Mouse (Mus musculus): ENCODE measurements around the gene Gm10563. TPM values are rescaled to one million over a fixed set of nuclear protein-coding genes. Genes with fewer than 3 reads are reported as not detected.
A peak's percentile ranks its signal among the peaks of the same experiment; 100 is the strongest.

Gene Gm10563
- total RNA-seq, 2 experiments from 2014 or later = not detected

DNA sequence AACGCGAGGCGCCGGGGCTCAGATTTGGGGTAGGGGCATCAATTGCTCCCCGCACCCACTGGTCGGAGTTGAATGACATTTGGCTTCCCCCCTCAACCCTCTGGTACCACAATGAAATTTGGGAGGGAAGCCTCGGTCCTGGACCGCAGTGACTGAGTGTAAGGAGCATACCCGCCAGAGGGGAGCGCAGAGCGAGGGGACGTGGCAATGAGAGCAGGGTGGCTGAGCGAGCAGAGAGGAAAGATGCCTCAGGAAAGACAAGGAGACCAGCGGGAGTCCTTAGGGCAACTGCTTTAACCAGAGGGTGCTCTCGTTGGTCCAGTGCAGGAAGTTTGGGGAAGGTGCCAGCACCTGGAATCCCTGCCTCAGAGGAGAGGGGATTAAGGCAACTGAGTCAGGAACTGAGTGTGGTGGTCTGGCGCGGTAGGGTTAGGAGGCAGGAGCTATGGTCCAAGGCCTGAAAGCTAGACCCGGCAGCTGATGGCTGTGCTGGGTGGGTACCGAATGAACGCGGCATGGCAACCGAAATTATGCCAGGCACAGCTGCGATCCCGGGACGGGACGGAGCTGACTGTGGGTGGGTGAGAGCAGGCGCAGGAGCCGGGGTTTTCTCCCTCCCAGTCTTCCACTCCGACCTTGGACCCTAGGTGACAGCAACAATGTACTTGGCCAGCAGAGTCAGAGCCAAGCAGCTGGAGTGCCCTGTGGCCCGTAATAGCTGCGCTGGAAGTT is 8.4 kb upstream of the Gm10563 start:
- intact Hi-C loops (cut with DNase I) = no loop called here
- DNase-seq (ENCODE audit: low spot score) = no peak

DNA sequence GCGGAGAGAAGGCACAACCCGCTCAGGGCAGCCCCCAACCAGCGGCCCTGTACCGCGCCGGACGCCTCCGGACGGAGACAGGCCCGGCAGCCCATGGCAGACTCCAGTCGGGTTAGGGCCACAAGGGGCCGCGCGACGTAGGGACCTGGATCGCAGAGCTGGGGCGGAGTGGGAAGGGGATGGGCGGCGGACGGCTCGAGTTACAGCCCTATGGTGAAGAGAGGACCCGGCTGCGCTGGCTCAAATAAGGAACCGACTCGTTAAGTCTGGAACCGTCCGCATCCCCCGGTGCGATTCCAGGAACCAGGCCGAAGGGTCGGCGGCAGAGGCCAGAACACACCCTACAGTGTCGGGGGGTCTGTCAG is 7.9 kb upstream of the Gm10563 start, which contains the start of gene Mmp23:
TSS of gene Mmp23 (minus strand) at position 299 of the 365 bp plus-strand sequence.
- intact Hi-C loops (cut with DNase I) = no loop called here
- DNase-seq (ENCODE audit: low spot score) = peak; percentile 61

- intact Hi-C loops (cut with DNase I) = no loop called here
- DNase-seq (ENCODE audit: low spot score) = no peak
Observed at GRCm38 (mm10) chr4:155652283-155653085, 7.3 kb upstream of the Gm10563 start.

- peak; percentile 57 for DNase-seq (ENCODE audit: low spot score)
- intact Hi-C loops (cut with DNase I) = no loop called here
Observed at GRCm38 (mm10) chr4:155651553-155652269, 6.5 kb upstream of the Gm10563 start.

- DNase-seq (ENCODE audit: low spot score) = no peak
- intact Hi-C loops (cut with DNase I) = no loop called here
Observed at GRCm38 (mm10) chr4:155649355-155649754, 4.1 kb upstream of the Gm10563 start.

DNA sequence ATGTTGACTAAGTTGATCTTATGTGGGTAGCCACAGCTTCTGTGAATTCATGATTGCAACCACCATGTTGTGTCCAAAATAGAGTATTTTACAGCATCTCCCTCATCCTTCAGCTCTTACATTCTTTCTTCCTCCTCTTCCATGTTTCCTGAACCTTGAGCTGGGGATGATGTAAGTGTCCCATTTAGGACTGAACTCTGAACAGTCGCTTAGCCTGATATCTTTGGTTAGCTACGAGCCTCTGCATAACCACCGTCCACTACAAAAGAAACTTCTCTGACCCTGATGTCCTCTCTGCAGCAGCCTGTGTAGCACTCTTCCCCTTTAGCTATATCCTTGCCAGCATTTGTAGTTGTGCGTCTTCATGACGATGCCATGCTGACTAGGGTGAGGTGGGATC is 513 bp upstream of the Gm10563 start:
- no peak for DNase-seq (ENCODE audit: low spot score)
- intact Hi-C loops (cut with DNase I) = no loop called here

GRCm38 (mm10) chr4:155643531-155643930 is 1.7 kb downstream of the Gm10563 start:
- DNase-seq (ENCODE audit: low spot score) = no peak
- intact Hi-C loops (cut with DNase I) = no loop called here

GRCm38 (mm10) chr4:155635766-155636499 is 9.3 kb downstream of the Gm10563 start:
- intact Hi-C loops (cut with DNase I) = no loop called here
- DNase-seq (ENCODE audit: low spot score) = no peak

GRCm38 (mm10) chr4:155630267-155630666 is 14.9 kb downstream of the Gm10563 start:
- DNase-seq (ENCODE audit: low spot score) = no peak
- intact Hi-C loops (cut with DNase I) = no loop called here

DNA sequence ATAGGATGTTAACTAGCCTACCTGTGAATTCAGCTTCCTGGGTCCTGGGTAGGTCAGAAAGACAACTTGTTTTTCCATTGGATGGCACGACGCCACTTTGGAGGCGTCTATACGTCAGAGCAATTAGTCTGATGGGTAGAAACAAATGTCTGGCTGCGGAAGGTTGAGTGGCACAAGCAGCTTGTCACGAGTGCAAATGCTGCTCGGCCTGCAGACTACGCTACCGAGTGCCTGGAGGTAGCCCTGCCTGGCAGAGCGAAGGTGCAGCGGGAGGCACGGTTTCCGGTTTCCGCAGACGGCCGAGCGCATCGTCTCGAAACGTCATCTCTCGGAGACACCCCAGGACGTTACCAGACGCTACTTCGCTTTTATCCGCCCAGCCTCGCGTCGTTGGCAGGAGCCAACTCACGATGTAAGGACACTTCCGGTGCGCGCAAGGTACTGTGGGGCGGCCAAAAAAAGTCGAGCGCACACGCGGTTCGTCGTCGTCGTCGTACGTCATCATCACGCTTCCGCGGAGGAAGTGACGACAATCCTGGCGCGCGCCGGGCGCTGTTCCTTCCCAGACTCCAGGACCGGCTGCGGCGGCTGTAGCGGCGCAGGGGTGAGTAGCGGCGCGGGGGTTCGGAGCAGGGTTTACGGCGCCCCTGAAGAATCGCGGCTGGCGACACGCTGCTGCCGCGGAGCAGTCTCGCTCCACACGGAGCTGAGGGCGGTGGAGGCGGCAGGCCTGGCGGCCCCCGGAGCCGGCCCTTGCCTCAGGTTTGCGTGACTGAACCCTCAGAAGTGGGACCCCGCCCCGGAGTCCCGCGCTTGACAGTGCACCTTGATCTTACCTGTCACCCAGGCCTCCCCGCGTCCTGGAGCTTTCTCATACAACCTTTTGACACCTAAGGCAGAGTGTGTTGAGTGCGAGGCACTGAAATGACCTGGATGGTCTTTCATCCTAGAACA is 20.6 kb downstream of the Gm10563 start, which contains the start of gene Cdk11b:
TSS of gene Cdk11b (plus strand) at position 517 of the 954 bp plus-strand sequence.
- DNase-seq (ENCODE audit: low spot score) = peak; percentile 93
- intact Hi-C loops (cut with DNase I) = loop anchor here (5.0 kb wide), 2 partner anchors 43 to 537 kb away; partner anchors contain the start of genes Mib2, Morn1 and Rer1

DNA sequence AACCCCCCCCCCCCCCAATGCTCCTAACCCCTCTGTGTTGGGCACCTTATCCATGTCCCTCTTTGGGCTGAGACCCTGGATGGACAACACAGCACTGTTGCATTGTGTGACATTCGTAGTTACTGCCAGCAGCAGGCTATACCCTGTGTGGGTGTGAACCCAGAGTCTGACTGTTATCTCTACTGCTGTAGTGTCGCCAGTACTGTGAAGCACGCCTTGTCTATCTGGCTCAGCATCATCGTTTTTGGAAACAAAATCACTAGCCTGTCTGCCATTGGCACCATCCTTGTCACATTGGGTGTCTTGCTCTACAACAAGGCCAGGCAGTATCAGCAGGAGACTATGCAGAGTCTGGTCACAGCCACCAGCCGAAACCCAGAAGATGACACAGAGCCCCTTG is 26.9 kb downstream of the Gm10563 start:
- intact Hi-C loops (cut with DNase I) = no loop called here

GRCm38 (mm10) chr4:155613264-155613663 is 31.9 kb downstream of the Gm10563 start:
- intact Hi-C loops (cut with DNase I) = no loop called here
- no peak for DNase-seq (ENCODE audit: low spot score)

More for the DNA sequence above, 26.9 kb downstream of the Gm10563 start:
- DNase-seq (ENCODE audit: low spot score) = no peak

DNA sequence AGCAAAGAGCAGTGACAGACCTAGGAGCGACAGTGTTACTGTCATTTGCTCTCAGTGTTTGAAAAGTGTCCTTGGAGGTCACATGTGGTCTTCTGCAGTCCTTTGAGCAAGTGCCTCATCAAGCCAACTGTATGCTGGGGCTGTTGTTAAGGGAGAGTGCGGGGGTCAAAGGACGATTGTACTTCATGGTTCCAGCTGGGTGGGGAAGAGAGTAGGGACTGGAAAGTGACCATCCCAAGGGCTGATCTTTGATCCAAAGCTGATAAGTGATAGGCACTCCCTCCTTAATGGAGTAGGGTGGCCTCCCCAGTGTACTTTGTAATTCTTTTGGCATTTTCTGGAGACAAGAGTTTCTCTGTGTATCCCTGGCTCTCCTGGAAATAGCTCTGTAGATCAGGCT is 33.3 kb downstream of the Gm10563 start:
- intact Hi-C loops (cut with DNase I) = no loop called here
- DNase-seq (ENCODE audit: low spot score) = no peak

GRCm38 (mm10) chr4:155606825-155607224 is 38.4 kb downstream of the Gm10563 start:
- no peak for DNase-seq (ENCODE audit: low spot score)
- intact Hi-C loops (cut with DNase I) = no loop called here

- DNase-seq (ENCODE audit: low spot score) = no peak
- intact Hi-C loops (cut with DNase I) = no loop called here
Observed at GRCm38 (mm10) chr4:155605132-155605531, 40.1 kb downstream of the Gm10563 start.

DNA sequence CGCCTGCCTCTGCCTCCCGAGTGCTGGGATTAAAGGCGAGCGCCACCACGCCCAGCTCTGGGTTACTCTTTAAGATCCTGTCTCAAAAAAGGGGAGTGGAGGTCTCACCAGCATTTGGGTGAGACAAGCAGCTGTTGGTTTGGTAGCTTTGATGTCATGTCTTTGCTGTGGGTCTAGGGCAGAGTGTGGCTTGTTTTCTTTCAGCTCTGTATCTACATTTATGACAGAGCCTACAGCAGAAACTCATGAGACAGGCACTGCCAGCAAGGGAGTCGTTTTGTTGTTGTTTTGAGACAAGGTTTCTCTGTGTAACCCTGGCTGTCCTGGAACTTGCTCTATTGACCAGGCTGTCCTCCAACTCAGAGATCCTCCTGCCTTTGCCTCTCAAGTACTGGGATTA is 41.4 kb downstream of the Gm10563 start:
- intact Hi-C loops (cut with DNase I) = no loop called here
- no peak for DNase-seq (ENCODE audit: low spot score)

DNA sequence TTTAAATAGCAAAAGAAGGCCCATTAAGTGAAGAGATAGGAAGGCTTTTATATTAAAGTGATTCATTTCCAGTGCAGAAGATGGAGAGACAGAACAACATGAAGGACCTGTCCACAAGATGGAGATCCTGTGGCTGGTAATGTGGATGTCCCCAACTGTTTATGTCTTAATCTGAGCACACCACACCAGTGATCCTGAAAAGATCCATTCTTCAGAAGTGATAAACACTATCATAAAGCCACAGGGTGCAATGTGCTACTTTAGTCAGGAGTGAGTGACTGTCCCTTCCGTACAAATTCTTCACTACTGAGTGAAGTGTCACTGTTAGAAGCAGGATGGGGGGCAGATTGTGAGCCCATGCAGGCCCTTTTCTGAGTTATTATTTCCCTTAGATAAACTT is 42.5 kb downstream of the Gm10563 start:
- intact Hi-C loops (cut with DNase I) = no loop called here

GRCm38 (mm10) chr4:155601997-155602456 is 43.2 kb downstream of the Gm10563 start:
- DNase-seq (ENCODE audit: low spot score) = no peak
- intact Hi-C loops (cut with DNase I) = no loop called here

More for the DNA sequence above, 42.5 kb downstream of the Gm10563 start:
- no peak for DNase-seq (ENCODE audit: low spot score)
